Mouse (Mus musculus) mesoderm, embryonic 11.5 days (tissue): ENCODE data around the gene Krt31.

ENCODE experiments used
- DNase-seq: peaks from one replicate; pipeline ENCODE4 v3.0.0-alpha.2; 2012; ENCODE audit warnings: low read depth, low spot score

Krt31 gene

GRCm38 (mm10) chr11:100006624-100007023 is 43.7 kb downstream of the Krt31 start:
- no peak for DNase-seq

GRCm38 (mm10) chr11:100005905-100006304 is 44.4 kb downstream of the Krt31 start:
- DNase-seq = no peak

- peak; percentile 53 for DNase-seq
Observed at GRCm38 (mm10) chr11:100004846-100005245, 45.5 kb downstream of the Krt31 start.

- DNase-seq = no peak
Observed at GRCm38 (mm10) chr11:99999091-99999490, 51.3 kb downstream of the Krt31 start.
